Mouse (Mus musculus) kidney, adult 10 weeks (tissue): ENCODE measurements around the gene Nop53. TPM values are rescaled to one million over a fixed set of nuclear protein-coding genes. Genes with fewer than 3 reads are reported as not detected.

Experiments used
- polyA plus RNA-seq: library from polyadenylated mRNA; stranded (reverse); fragments of 350-450 nt; fragmentation: Illumina TruSeq; extraction: RNeasy Lipid Tissue Mini Kit (QIAGEN cat#74804); gene quantifications from one replicate; pipeline ENCODE4 v1.2.3, GENCODE M21; 2014; ENCODE audit warnings: low read depth, low replicate concordance

Gene Nop53
- polyA plus RNA-seq: 10.2 TPM

GRCm38 (mm10) chr7:15945721-15946536, at the start of gene Nop53:
Gene Nop53 (minus strand): TSS chr7:15946074.

GRCm38 (mm10) chr7:15967312-15967711, 21.4 kb upstream of the Nop53 start, which contains the start of gene Ehd2:
Gene Ehd2 (minus strand): TSS chr7:15967567.

DNA sequence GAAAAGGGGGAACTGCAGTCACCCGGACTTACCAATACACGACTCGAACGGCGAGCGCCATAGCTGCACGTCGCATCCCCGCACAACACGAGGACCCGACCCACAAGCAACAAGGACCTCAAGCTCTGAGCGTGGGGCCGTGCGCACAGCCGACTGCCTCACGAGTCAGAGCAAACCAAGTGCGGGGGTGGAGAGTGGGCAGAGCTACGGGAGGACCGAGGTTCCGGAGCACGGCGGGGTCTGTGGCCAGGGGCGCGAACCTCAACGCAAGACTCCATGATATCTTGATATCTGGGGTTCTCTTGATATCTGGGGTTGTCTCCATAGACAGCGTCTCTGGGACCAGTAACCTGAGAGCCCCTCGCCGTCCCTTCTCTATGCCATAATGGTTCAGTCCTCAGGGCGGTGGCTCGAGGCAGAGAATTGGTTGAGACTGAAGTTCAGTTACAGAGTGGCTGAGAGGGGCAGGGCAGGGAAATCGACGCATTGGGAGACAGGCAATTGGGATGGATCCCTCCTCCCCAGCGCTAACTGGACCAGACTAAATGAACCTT, 23.6 kb downstream of the Nop53 start, which contains the start of gene Selenow:
Selenow (minus strand) TSS at position 183 of the 554 bp plus-strand sequence.

Other genes starting within 250 kb of the Nop53 start
- not detected for gene Obox5, start 195.9 kb downstream of the Nop53 start, polyA plus RNA-seq
- not detected for gene Obox6, start 106.4 kb downstream of the Nop53 start, polyA plus RNA-seq
- not detected for gene Crx, start 66.1 kb downstream of the Nop53 start, polyA plus RNA-seq
- not detected for gene Crxos, start 63.5 kb downstream of the Nop53 start, polyA plus RNA-seq
- 2.9 TPM for gene Selenow, start 23.7 kb downstream of the Nop53 start, polyA plus RNA-seq
- gene Ehd2, start 21.5 kb upstream of the Nop53 start, polyA plus RNA-seq: 6.9 TPM
- 0.28 TPM for gene Bicra, start 101.8 kb upstream of the Nop53 start, polyA plus RNA-seq
- gene Zfp541, start 115.7 kb upstream of the Nop53 start, polyA plus RNA-seq: not detected
- 19.9 TPM for gene Napa, start 152.4 kb upstream of the Nop53 start, polyA plus RNA-seq
- 3.5 TPM for gene Kptn, start 173.8 kb upstream of the Nop53 start, polyA plus RNA-seq
- 0.08 TPM for gene Slc8a2, start 183.8 kb upstream of the Nop53 start, polyA plus RNA-seq
- gene Meis3, start 229.0 kb upstream of the Nop53 start, polyA plus RNA-seq: not detected